Mouse (Mus musculus) cerebellum, postnatal 36 days (tissue): Measurements from ENCODE around the gene Ier5.

ENCODE experiments used
- DNase-seq, 2 experiments: peaks; one replicate each; pipeline ENCODE4 v3.0.0; 2021 to 2022; ENCODE audit warnings: mixed read lengths in 2 of 2

Gene Ier5

DNA sequence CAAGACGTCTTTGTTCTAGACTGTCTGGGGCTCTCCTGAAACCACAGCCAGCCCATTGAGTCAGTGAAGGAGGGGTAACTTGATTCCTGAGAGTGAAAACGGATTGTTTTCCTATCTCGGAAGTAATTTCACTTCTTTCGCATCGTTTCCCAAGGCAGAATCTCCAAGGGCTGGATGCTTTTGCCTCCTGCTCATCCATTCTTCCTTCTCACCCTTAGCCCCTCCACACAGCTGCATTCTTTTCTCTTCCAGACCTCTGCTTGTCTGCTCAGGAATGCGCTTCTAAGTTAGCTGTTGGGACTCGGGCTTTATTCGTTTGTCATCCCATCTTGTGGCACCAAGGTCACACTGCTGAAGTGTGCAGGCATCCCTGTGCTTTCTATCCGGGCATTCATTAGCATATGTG, 46.7 kb downstream of the Ier5 start:
- DNase-seq, result no peak

DNA sequence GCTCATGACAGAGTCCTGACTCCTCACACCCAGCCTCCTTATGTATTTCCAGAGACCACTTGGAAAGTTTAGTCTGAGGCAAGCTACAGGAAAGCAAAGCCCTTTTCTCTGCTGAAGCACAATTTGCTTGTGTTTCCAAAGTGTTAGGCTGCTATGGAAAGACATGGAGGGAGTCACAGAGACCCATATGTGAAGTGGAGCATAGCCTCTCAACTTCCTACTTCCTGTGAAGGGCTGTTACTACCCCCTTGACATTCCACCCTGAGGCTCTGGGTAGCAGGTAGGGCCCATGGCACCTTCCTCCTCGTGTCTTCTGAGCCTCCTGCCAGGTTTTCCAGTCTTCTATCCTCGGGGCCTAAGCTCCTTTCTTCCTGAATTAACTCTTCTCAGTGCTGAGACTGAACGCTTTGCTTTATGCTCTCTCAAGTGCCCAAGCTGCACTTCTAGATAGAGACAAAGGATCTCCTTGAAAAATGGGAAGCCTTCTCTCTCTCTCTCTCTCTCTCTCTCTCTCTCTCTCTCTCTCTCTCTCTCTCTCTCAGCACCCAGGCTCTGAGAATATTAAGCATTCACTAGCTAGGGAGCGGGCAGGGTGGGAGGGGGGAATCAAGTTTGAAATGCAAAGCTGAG, 47.2 kb downstream of the Ier5 start:
- no peak for DNase-seq

DNA sequence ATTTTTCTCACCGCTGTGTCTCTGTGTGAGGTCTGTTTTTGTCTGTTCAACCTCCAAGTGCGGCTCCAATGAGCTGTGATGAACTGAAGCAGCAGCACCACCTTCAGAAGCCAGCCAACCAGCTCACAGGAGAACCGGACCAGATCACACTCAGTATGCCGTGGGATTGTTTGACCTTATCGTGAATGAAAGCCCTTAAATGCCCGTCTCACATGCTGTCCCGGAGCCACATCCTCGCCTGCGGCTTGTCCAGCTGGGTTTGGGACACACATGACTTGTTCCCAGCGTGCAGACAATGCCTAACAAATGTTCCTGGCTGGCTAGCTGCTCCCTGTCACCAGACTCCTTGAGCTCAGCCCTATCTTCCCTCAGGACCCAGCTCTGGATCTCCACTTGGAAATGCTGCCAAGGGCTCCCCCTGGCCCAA, 47.7 kb downstream of the Ier5 start:
- DNase-seq, result peak; percentile 62 to 66

DNA sequence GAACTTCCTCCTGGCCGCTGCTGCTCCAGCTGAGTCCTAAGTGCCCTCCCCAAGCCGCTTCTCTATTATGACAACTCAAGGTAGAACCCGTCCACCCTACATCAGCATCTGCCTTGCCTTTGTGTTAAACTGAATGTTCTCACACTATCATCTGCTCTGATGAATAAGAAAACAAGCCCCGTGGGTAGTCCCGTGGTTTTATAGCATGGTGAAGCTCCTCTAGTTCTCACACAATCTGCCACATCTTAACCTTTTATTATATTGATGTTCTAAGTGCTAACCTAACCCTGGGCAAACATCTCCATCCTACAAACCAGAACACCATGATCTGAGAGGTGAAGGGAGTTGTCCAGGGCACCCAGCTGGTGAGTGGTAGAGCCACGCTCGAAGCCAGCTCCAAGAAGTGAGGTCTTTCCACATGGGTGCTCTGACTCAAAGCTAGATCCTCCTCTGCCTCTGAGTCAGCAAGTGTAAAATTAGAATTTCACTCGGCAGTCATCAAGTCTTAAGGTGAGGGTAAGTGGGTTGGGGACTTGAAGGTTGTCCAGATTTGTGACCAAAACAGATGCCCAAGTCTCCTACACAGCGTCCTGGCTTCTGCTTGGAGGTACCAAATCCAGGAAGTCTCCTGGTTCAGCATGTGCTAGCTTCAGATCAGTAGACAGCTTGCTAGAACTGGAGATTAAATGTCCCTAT, 48.4 kb downstream of the Ier5 start:
- no peak for DNase-seq

DNA sequence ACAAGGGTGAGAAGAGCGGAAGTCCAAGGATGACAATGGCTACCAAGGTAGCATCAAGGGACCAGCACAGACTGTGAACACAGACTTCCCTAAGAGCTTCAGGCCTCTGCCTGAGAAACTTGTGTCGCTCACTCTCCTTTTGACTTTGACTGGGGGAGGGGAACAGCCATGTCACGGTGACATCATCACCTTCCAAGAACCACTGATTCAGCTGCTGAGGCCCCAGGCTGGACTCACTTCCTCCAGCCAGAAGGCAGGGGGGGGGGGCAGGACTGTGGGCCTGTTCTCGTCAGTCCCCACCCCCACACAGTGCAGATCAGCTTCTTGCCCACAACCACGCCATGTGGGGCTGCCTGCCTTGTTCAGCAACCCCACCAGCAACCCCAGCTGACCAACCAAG, 49.3 kb downstream of the Ier5 start:
- DNase-seq, result no peak

DNA sequence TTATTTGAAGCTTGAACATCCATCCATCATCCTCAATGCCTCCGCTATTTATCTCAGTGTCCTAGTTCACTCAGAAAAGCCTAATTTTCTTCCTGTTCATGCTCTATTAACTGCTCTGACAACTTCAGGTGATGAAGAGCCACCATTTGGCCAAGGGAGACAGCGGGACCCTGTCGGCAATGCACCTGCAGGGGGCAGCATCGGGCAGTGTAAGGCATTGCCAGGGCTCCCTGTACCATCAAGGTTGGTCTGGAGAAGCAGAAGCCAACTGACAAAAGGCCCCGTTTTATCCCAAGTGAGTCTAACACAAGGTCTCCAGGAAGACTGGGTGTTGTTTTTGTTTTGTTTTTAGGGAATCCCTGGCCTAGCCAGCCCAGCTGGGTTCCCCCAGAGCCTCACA, 50.5 kb downstream of the Ier5 start:
- peak; percentile 95 to 98 for DNase-seq
